Mouse (Mus musculus): ENCODE measurements at regions not wholly inside any gene's neighbourhood (a gene's known extent, or its start where the extent isn't known, plus 50 kb on each side); places are given as distances from the start of the nearest gene placed in this dataset.

DNA sequence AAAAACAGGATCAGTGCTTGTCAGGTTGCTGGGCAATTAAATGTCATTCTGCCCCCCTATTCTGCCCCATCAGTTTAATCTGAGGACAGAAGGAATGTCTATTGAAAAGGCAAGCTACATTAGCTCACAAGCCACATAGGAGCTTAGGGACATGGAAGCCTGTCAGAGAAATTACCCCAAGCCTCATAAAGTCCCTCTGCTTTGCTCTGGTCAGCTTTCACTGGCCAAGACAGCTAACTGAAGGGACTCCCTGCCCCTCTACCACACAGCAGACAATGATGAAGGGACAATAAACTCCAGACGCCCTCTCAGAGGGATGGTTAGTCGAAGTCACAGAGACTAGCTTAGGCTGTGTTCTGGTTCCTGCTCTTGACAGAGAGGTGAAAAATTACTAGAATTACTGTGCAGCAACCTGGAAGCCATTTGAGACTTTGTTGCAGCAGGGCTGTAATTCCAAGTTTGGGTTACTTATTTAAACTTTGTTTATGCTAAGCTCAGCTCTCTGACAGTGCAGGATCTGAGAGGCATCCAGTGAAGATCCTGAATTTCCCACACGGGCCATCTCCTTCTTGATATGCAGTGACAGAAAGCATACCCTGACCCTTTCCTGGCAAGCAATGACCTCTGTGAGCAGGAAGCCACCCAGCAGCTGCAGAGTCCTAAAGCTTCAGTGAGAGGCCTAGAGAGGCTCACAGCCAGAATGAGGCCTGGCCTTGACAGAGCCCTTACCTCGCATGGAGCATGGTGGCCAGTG is 95.2 kb upstream of the Tmtc1 start:
- DNase-seq: no peak

DNA sequence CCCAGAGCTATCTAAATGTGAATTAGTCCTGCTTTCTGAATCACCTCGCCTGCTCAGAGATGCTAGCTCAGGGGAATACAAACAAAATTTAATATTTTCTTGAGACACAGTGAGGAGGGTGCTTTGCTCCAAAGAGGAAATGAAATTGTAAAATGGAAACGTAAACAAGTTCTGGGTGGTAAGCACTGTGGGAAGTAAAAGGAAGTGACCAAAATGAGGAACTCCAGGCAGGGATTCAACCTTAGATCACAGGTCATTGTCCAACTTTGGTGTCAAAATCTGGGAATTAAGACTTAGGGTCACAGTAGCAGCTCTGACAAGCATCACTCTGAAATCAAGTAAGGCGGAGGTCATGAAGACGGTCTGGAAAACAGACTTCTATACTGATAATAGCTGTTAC is 90.2 kb upstream of the Tmtc1 start:
- no peak for DNase-seq

DNA sequence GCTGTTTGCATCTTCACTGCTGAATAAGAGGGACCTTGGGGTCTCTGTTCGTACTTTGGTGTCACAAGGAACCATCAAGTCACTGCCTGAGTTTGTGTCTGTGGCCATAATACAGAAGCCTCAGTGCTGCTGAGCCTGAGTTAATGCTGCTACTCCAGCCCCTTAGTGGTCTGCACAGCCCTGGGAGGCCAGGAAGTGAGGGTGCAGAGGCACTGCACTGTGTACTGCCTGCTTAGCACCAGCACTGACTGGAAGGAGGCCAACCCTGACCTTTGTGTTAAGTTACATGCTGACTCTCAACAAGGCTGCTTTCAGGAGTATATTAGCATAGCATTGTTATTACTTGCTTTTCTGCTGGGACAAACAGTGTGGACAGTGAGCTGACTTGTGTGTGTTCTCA is 86.9 kb upstream of the Tmtc1 start:
- no peak for DNase-seq

DNA sequence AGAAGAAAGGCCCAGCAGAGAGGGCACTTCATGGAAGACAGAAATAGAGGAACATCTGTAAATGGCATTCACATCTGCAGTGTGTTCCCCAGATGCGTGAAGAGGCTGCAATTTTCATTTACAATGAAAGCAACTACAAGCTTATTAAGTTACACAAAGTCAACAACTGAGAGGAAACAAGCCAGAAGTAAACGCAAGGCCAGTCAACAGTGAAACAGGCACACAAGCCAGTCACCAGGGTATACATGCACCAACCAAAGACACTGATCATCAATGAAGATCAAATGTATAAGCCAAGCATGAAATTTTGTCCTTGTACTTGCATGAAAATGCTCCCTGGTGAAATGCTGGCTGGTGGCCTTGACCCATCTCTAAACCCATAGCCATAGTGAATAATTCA is 84.4 kb upstream of the Tmtc1 start:
- DNase-seq: no peak

DNA sequence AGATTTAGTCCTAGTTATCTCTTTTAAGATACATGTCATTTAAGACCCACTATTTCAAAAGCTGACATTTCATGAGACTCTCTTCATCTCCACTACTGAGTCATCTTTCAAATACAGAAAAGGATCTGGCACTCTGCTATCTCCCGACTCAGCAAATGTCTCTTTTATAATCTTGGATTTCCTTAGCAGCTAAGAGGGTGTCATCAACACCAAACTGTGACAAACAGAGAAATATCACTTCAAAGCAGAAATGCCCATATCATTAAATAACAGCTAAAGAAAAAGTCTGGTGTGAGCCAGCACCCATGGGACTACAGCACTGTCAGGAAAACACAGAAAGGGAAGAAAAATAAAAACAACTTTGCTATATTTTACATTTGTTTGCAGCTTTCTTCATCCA is 78.7 kb upstream of the Tmtc1 start:
- DNase-seq: no peak

DNA sequence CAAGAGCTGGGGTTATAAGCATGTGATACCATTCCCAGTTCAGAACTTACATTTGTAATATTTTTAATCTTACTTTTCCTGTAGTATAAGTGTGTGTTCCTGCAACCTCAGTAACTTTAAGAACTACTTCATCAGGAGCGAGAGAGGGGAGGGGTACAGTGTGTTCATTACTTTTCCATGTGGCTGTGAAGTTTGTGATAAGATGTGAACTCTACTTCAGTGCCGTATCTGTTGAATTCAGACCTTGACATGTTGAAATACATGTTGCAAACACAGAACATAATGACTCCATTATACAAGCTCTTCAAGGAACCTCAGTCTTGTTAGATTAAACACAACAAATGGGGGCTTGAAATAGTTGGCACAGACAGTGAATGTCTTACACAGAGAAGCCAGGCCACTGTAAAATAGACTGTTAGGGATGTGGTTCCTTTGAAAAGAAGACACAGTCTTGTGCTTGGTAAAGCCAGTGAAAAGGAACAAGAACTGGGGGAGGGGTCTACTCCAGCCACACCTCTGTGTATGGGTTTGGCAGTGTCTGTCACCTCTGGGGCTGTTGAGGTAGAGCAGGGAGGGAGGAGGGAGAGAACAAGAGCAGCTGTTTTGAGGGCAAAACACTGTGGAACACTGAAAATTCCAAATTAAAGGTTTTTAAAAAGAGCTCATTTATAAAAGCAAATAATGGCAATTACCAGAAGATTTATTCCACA is 73.5 kb upstream of the Tmtc1 start:
- DNase-seq: no peak

DNA sequence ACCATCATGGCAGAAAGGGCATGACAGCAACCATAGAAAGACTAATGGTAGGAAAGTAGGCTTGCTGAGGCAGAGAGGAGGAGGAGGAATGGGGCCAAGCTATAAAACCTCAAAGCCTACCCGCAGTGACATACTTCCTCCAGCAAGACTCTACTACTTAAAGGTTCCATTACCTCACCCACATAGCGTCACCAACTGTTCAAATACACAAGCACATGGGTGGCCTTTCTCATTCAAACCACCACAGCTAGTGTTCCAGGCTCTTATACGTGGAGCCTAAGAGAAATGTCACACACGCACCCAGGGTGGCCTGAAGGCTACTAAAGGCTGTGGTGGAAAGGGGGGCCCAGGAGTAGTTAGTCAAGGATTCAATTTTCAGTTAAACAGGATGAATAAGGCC is 72.5 kb upstream of the Tmtc1 start:
- no peak for DNase-seq

DNA sequence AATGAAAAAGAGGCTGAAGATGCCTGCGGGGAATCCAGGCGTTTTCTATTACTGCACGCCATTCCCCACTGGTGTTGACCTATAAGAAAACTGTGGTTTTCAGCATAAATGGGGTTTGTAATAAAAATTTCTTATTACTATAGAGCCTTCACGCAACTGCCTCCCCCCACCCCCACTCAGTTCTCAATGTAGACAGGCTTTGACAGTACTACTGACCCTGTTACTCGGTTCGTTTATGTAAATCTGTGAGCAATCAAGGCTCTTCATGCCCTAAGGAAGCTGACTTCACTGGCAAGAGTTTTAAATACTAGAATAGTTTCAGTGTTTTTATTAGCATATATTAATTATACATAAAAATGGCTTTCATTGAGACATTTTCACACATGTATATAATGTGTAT is 70.9 kb upstream of the Tmtc1 start:
- DNase-seq: no peak

DNA sequence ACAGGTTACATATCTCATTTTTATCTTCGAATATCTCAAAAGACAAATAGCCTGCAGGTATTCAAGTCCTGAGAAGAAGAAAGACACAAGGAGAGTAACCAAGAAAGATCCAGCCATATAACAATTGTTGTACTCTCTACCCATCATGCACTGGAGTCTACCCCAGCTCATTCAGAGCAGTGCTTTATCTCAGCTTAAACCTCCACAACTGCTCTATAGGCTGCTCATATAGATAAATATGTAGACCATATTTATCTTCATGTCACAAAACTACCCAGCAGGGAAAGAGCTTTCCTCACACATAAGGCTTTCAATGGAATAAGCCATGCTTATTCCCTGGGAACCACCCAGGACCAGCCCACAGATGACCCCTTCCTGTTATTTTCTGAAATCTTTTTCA is 70.5 kb upstream of the Tmtc1 start:
- DNase-seq: no peak

DNA sequence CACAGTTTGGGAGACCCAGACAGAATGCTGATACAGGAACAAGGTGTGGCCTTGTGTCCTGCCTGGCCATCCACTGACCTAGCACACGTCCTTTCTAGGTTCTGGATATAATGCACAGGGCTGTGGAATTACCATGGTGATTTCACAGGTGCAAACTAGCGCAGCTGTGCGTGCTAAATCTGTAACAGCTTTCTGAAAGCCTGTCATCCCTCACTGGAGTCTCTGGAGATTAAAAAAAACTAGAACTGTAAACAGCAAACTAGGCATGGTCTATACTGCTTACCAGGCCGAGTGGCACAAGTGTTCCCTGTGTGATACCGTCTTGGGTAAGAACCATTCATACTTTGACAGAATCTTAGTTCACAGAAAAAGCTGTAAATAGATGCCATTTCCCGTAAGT is 69.9 kb upstream of the Tmtc1 start:
- no peak for DNase-seq

DNA sequence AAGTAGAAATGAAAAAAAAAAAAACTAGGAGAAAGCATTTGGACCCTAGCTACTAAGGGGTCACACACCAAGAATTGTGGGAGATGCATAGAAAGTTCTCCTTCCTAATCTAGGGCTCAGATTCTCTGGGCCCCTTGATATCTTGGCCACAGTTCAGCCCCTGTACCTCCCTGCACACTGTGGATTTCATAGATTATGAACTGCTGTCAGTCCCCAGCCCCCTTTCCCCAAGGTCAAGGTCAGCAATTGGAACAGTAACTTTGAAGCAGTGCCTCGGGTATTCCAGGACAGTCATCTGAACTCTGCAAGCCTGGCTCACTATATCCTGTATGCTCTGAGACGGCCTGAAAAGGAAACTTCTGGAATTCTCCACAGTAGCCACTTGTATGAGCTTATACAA is 68.9 kb upstream of the Tmtc1 start:
- no peak for DNase-seq

DNA sequence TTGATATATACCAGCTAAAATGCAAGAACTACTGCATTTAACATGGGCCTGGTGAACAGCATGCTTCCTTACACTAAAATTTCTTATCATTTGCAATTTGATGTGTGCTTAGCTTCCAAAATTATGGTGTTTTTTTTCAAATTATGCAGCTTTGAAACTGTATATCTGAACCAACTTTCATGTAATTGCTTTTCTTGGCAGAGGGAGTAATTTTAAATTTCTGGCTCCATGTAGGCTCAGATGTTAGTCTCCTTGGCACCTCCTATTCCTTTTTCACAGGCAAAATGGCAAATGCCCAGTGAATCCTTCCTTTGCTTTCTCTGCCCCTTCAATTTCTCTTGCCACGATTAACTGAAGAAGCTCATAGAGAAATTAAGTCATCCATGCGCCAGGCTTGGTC is 61.1 kb upstream of the Tmtc1 start:
- no peak for DNase-seq

DNA sequence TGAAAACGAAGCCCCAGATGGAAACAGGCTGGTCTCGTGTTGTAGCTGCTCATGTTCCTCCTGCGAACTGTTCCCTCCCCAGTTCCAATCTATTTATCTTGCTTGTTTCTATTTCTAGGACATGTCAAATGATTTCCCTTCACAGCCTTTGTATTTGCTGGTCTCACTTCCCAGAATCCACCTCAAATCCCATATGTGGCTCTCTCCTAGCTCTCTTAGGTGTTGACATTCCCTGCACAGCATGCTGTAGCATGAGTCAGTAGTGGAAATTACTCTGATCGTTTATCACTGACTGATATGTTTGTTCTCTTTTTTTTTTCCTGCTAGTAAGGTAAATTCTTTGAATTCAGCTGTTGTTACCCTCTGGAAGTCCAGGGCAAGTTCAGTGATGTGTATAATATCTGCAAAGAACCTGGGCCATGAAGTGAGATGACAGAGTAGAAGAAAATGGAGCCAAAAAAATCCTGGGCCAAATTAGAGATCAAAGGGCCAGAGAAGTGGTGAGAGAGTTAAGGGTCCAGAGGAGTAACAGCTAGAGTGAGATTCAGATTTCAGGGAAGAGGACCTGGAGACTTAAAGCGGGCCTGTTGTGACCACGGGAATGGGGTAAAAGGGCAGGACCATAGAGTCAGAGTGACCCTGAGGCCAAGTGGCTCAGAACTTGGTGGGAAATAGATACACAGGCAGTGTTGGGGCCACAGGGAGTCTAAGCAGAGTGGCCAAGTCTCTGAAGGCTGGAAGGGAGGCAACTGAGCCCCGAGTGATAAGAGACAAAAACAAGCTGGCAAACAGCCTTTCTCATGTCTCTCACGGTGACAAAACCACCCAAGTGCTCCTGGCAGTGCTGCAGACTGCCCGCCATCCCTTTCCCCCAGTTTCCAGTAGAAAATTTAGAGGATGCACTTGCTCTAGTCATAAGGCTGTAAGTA is 56.3 kb upstream of the Tmtc1 start:
- DNase-seq: no peak
